ENCODE assay signal across 8 mouse cellular contexts in the genomic region with DNA sequence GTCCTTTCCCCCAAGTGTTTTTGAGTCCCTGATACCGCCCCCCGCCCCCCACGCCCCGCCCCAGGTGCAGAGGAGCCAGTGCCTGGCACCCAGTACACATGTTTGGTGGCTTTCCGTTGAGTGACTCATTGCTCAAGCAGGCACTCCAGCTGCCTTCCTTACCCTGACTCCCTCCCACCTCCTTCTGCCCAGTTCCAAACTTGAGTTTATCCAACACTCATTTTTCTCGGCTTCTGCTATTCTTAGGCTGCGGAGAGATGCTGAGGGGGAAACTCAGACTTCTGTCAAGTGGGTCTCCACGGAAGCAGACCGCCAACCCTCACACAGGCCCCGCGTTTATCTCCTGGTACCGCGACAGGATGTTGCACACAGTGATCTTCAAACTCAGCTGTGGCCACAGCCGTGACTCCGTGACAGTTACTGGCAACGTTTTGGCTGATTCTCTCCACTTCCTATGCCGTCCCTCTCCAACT. TPM values are rescaled to one million over a fixed set of nuclear protein-coding genes. Genes with fewer than 3 reads are reported as not detected.
DNase-seq lines count a peak whose midpoint lies in the region; ATAC-seq and TF ChIP-seq lines count a peak whose summit lies in the region.

No protein-coding gene starts in this region.

- peak; percentile 94 for ATAC-seq in common myeloid progenitor, adult 5-6 weeks (replicated peaks; ENCODE audit: low read depth, poor library complexity, severe bottlenecking)
- ATAC-seq in heart, embryonic 12.5 days (ENCODE audit: insufficient number of reproducible peaks, low FRiP score): peak; percentile 73; the same call in 1 of the 2 replicates

- no peak for TF ChIP-seq POLR2A in testis, adult 2 months (IDR thresholded peaks at IDR 0.05; ENCODE audit: control insufficient read depth, low read depth, low read length)

- peaks cover 5% of the 10 kb centered on the region for H3K4me1 ChIP-seq in testis, adult 2 months (ENCODE audit: control insufficient read depth, insufficient read depth, low read length)
- H3K4me1 ChIP-seq in heart, embryonic 12.5 days (replicated peaks): peaks cover 13% of the 10 kb centered on the region

- no peaks in the 10 kb centered on the region for H3K9me3 ChIP-seq in heart, embryonic 12.5 days (replicated peaks)

- peak overlapping the region; percentile 29 for H3K4me3 ChIP-seq in testis, adult 2 months (ENCODE audit: control insufficient read depth, low read depth, low read length)
- H3K4me3 ChIP-seq in heart, embryonic 12.5 days: peak overlapping the region; percentile 37

- 10% methylated on average over 17 of the region's 17 CpGs for WGBS in heart, embryonic 12.5 days

- H3K27ac ChIP-seq in testis, adult 2 months (ENCODE audit: control insufficient read depth, insufficient read depth, low read depth, low read length): 0 out of 2 replicates have a peak overlapping the region, but pooled peaks have one; percentile 25
- H3K27ac ChIP-seq in heart, embryonic 12.5 days (ENCODE audit: poor library complexity, severe bottlenecking): peak overlapping the region; percentile 56

- H3K4me2 ChIP-seq in heart, embryonic 12.5 days: peak overlapping the region; percentile 73

- no peaks in the 10 kb centered on the region for H3K27me3 ChIP-seq in testis, adult 2 months (ENCODE audit: control insufficient read depth, insufficient read depth, low read length)
- no peaks in the 10 kb centered on the region for H3K27me3 ChIP-seq in heart, embryonic 12.5 days (replicated peaks)

- no peak for TF ChIP-seq CTCF in testis, adult 2 months (IDR thresholded peaks at IDR 0.05; ENCODE audit: control insufficient read depth, insufficient read depth, insufficient replicate concordance, low read depth, low read length)

- no peak for DNase-seq in testis, postnatal 14 days (ENCODE audit: low spot score)
- peak; percentile 80 for DNase-seq in left cerebral cortex, adult 11 months (ENCODE audit: low spot score)
- DNase-seq in lung, postnatal 14 days: peak; percentile 67
- peak; percentile 45 to 65 for DNase-seq in spleen, postnatal 10 days (ENCODE audit: low spot score in 2 of 2)
- no peak for DNase-seq in MN1 (ENCODE audit: low spot score)

- peak overlapping the region; percentile 49; the same call in 1 of the 2 replicates for H3K9ac ChIP-seq in heart, embryonic 12.5 days

- no peaks in the 10 kb centered on the region for H3K36me3 ChIP-seq in testis, adult 2 months (ENCODE audit: control insufficient read depth, insufficient read depth, low read length)
- H3K36me3 ChIP-seq in heart, embryonic 12.5 days: no peaks in the 10 kb centered on the region

RNA-seq across cellular contexts. Expression of a gene that starts 13.6 kb away (rescaled TPM):
- polyA plus RNA-seq in testis, adult 2 months (2012; rRNA removed): 0.07 and 0.25 TPM in 2 replicates
- total RNA-seq in common myeloid progenitor, adult 5-6 weeks (2017): 55.4 and 71.9 TPM in 2 replicates
- polyA plus RNA-seq in heart, embryonic 12.5 days (2016; fragmentation: Nextera tagmentation; extraction: Ambion mirVana): 0.20 TPM in 1 of 2 replicates, not detected in the other

Comparison
In these comparisons a context has a peak if more than half of its experiments do, and no peak if none do; other contexts are left out.
1. DNase-seq: peak in left cerebral cortex, adult 11 months (single experiment), lung, postnatal 14 days (single experiment) and spleen, postnatal 10 days (2 of 2); none in testis, postnatal 14 days (single experiment) and MN1 (single experiment).